Mouse (Mus musculus) CD4-positive helper T cell, adult 2 months (primary cell): ENCODE data around the gene Gchfr.

ENCODE experiments used
- DNase-seq: peaks from one replicate; pipeline ENCODE4 v3.0.0-alpha.2; 2012; ENCODE audit warnings: low read depth, missing footprints, low spot score

Gchfr gene

GRCm38 (mm10) chr2:119173991-119174651 is 6.5 kb downstream of the Gchfr start, which contains the start of gene Gm14137:
Gene Gm14137 (plus strand): TSS chr2:119174509.
- no peak for DNase-seq

GRCm38 (mm10) chr2:119174866-119175265 is 7.3 kb downstream of the Gchfr start:
- no peak for DNase-seq

GRCm38 (mm10) chr2:119175614-119176013 is 8.0 kb downstream of the Gchfr start:
- no peak for DNase-seq

GRCm38 (mm10) chr2:119176761-119177160 is 9.2 kb downstream of the Gchfr start:
- DNase-seq: no peak

- DNase-seq: no peak
These were observed 9.9 kb downstream of the Gchfr start for GRCm38 (mm10) chr2:119177384-119177939.

GRCm38 (mm10) chr2:119182914-119183313 is 15.3 kb downstream of the Gchfr start:
- no peak for DNase-seq

- DNase-seq: peak; percentile 81
These were observed 21.6 kb downstream of the Gchfr start for GRCm38 (mm10) chr2:119189029-119189710.

- DNase-seq: no peak
These were observed 23.4 kb downstream of the Gchfr start for GRCm38 (mm10) chr2:119190969-119191368.

- no peak for DNase-seq
These were observed 26.6 kb downstream of the Gchfr start for GRCm38 (mm10) chr2:119194140-119194539.

- DNase-seq: peak; percentile 14
These were observed 28.9 kb downstream of the Gchfr start for GRCm38 (mm10) chr2:119196316-119197108.

GRCm38 (mm10) chr2:119197493-119197892 is 29.9 kb downstream of the Gchfr start:
- no peak for DNase-seq

GRCm38 (mm10) chr2:119198049-119198448 is 30.5 kb downstream of the Gchfr start:
- DNase-seq: no peak

GRCm38 (mm10) chr2:119198934-119199333 is 31.4 kb downstream of the Gchfr start:
- DNase-seq: no peak

GRCm38 (mm10) chr2:119202914-119203453 is 35.4 kb downstream of the Gchfr start:
- DNase-seq: no peak

- DNase-seq: no peak
These were observed 36.4 kb downstream of the Gchfr start for GRCm38 (mm10) chr2:119203871-119204460.

- no peak for DNase-seq
These were observed 40.4 kb downstream of the Gchfr start for GRCm38 (mm10) chr2:119207961-119208343.

- DNase-seq: peak; percentile 96
These were observed 41.0 kb downstream of the Gchfr start, which contains the start of the genes Zfyve19 and Dnajc17 for GRCm38 (mm10) chr2:119208344-119209175. Gene Zfyve19 (plus strand): TSS chr2:119208617. Gene Dnajc17 (minus strand): TSS chr2:119208795.

- no peak for DNase-seq
These were observed 41.6 kb downstream of the Gchfr start for GRCm38 (mm10) chr2:119209176-119209507.
